Mouse (Mus musculus): ENCODE results near the gene Sipa1l2. TPM values are rescaled to one million over a fixed set of nuclear protein-coding genes. Genes with fewer than 3 reads are reported as not detected.

Sipa1l2 gene
- polyA plus RNA-seq, 1 experiment: 10.3 TPM

DNA sequence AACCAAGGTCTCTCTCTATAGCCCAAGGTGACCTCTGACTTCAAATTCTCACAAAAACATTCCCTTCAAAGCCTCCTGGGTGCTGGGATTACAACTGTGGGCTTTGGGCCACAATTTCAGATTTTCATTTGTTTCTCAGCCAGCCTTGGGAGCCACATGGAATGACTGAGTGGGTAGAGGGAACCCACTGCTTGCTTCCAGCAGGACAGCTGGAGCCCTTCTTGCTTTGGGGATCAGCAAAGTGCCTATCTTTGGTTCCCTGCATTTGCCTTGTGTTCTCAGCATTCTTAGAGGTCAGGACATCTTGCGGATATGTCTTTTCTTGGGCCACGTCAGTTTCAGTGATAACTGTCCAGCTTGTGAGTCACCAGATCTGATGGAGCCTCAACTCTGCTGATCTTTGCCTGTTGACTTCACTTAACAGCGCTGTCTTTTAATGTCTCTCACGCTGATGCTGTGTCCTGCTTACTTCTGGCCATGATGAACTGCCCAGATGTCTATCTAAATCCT, 38.2 kb upstream of the Sipa1l2 start:
- Histone ChIP-seq H3K27ac (ENCODE audit: insufficient read depth, low read length) (no peak overlapping the region), H3K4me3 (ENCODE audit: insufficient read depth, low read length) (no peak overlapping the region), H3K4me1 (ENCODE audit: control insufficient read depth, insufficient read depth, low read length) (0 out of 2 replicates have a peak, but pooled peaks cover 2% of the 10 kb centered on the region)
- no peak for TF ChIP-seq POLR2A (IDR thresholded peaks at IDR 0.05; ENCODE audit: low read depth, low read length)
- TF ChIP-seq CTCF (IDR thresholded peaks at IDR 0.05; ENCODE audit: borderline replicate concordance, insufficient read depth, low read length): no peak

DNA sequence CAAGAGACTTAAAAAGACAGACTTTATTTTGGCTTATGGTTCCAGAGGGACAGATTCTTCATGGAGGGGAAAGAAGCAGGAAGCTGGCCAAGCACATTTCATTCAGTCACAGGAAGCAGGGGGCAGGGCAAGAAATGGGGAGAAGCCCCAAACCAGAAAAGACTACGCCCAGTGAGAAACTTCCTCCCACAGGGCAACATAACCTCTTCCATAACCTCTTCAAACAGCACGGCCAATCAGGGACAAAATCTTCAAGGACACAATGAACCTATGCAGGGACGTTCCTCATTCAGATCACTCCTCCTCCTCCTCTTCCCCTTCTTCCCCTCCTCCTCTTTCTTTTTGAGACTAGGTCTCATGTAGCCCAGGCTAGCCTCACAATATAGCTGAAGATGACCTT, 37.3 kb upstream of the Sipa1l2 start:
- Histone ChIP-seq H3K4me3 (ENCODE audit: insufficient read depth, low read length) (no peak overlapping the region), H3K27ac (ENCODE audit: insufficient read depth, low read length) (no peak overlapping the region), H3K4me1 (ENCODE audit: control insufficient read depth, insufficient read depth, low read length) (0 out of 2 replicates have a peak, but pooled peaks cover 2% of the 10 kb centered on the region)
- TF ChIP-seq POLR2A (IDR thresholded peaks at IDR 0.05; ENCODE audit: low read depth, low read length): no peak
- no peak for TF ChIP-seq CTCF (IDR thresholded peaks at IDR 0.05; ENCODE audit: borderline replicate concordance, insufficient read depth, low read length)

DNA sequence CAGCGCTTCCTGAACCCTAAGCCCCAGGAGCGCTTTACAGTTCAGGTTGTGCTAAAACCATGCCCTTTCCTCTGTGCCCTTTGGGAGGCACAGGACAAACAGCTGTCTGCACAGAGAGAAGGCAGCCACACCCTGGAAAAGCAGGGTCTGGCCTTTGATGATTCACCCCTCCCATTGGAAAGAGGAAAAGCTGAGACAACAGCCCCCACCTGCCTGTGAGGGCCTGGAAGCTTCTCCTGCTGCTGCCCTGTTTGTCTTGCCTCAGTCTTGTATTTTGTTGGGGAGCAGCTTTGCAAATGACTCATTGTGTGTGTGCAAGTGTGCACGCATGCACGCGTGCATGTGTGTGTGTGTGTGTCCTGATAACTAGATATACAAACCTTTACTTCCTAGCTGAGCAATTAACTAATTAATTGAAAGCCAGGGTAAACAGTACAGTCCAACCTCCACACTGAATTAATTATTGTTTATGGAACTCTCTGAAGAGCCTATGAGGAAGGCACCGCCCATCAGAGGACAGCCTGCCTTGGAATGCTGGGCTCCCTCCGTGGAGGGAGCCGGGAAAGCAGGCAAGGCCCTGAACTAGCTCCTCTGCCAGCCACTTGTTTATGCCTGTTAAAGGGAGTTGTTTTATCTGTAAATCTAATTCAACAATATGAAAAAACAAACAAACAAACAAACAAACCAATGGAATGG, 35.4 kb upstream of the Sipa1l2 start:
- Histone ChIP-seq H3K27ac (ENCODE audit: insufficient read depth, low read length) (no peak overlapping the region), H3K4me3 (ENCODE audit: insufficient read depth, low read length) (no peak overlapping the region), H3K4me1 (ENCODE audit: control insufficient read depth, insufficient read depth, low read length) (0 out of 2 replicates have a peak, but pooled peaks cover 2% of the 10 kb centered on the region)
- TF ChIP-seq CTCF (IDR thresholded peaks at IDR 0.05; ENCODE audit: borderline replicate concordance, insufficient read depth, low read length): no peak
- TF ChIP-seq POLR2A (IDR thresholded peaks at IDR 0.05; ENCODE audit: low read depth, low read length): no peak

DNA sequence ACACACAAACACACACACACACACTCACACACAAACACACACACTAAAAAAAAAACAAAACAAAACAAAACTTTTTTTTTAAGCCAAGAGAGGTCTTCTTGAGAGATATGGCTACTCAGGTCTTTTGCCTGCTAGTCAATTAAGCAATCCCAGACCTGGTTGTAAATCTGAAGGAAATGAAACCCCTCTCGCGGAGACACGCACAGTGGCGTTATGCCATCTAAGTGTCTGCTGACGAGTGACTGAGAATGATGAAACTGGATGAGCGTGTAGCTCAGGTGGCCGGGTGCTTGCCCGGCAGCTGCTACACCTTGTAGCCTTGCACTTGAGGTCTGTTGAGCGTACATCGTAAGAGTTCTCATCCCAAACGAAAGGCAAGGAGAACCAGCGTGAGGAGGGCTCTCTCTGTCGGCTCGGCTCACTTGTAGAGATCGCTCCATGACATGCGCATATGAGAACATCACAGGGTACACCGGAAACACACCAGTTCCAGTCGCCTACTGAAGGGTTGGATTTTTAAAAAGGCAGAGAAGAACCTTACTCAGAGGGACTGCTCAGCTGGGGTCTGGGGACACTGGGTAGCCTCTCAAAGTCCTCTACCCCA, 34.7 kb upstream of the Sipa1l2 start:
- Histone ChIP-seq H3K27ac (ENCODE audit: insufficient read depth, low read length) (no peak overlapping the region), H3K4me3 (ENCODE audit: insufficient read depth, low read length) (no peak overlapping the region), H3K4me1 (ENCODE audit: control insufficient read depth, insufficient read depth, low read length) (0 out of 2 replicates have a peak, but pooled peaks cover 2% of the 10 kb centered on the region)
- TF ChIP-seq POLR2A (IDR thresholded peaks at IDR 0.05; ENCODE audit: low read depth, low read length) (no peak), CTCF (IDR thresholded peaks at IDR 0.05; ENCODE audit: borderline replicate concordance, insufficient read depth, low read length) (no peak)

DNA sequence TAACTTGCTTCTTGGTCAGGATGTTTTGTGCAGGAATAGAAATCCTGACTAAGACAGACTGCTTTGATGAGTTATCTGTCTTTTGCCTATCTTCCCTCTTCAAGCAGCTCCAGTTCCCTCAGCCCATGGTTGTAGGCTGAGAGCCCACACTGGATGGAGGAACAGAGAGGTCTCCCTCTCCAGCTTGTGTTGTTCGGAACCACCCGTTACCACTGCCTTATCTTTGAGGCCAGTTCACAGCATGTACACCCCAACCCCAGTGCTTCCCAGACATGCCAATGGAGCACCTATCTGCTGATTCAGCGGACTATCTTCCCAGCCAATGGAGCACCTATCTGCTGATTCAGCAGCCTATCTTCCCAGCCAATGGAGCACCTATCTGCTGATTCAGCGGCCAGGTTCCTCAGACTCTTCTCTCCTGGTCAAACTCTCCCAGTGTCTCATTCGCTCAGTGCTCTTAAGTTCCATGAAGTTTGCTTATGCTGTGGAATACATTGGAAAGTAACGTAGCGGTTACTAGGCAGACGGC, 33.8 kb upstream of the Sipa1l2 start:
- TF ChIP-seq POLR2A (IDR thresholded peaks at IDR 0.05; ENCODE audit: low read depth, low read length) (no peak), CTCF (IDR thresholded peaks at IDR 0.05; ENCODE audit: borderline replicate concordance, insufficient read depth, low read length) (no peak)
- H3K4me3 ChIP-seq (ENCODE audit: insufficient read depth, low read length): no peak overlapping the region
- no peaks in the 10 kb centered on the region for H3K4me1 ChIP-seq (ENCODE audit: control insufficient read depth, insufficient read depth, low read length)
- H3K27ac ChIP-seq (ENCODE audit: insufficient read depth, low read length): no peak overlapping the region

DNA sequence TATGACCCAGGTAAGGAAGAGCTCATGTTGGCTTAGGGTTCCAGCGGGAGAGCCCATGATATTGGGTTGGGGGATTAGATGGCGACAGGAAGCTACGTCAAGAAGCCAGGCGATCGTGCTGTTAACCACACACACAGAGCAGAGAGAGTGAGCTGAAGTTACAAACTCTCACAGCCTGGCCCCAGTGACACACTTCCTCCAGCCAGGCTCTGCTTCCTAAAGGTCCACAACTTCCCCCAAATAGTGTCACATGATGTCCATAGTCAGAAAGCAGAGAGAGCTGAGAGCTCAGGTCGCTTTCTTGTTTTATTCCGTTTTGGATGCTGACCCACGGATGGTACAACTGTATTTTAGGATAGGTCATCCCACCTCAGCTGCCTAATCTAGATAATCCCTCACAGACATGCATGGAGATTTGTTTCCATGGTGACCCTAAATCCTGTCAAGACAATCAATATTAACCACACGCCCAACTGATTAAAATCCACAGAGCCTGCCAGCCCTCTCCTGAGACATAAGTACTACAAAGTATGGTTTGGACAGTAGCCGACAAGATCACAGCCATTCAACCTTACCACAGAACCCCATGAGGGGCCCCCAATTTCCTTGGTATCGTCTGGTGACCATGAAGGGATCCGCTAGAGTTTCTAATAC, 30.6 kb upstream of the Sipa1l2 start:
- TF ChIP-seq POLR2A (IDR thresholded peaks at IDR 0.05; ENCODE audit: low read depth, low read length) (no peak), CTCF (IDR thresholded peaks at IDR 0.05; ENCODE audit: borderline replicate concordance, insufficient read depth, low read length) (no peak)
- no peak overlapping the region for H3K27ac ChIP-seq (ENCODE audit: insufficient read depth, low read length)
- H3K4me1 ChIP-seq (ENCODE audit: control insufficient read depth, insufficient read depth, low read length): peaks cover 2% of the 10 kb centered on the region; the same call in 1 of the 2 replicates
- no peak overlapping the region for H3K4me3 ChIP-seq (ENCODE audit: insufficient read depth, low read length)

DNA sequence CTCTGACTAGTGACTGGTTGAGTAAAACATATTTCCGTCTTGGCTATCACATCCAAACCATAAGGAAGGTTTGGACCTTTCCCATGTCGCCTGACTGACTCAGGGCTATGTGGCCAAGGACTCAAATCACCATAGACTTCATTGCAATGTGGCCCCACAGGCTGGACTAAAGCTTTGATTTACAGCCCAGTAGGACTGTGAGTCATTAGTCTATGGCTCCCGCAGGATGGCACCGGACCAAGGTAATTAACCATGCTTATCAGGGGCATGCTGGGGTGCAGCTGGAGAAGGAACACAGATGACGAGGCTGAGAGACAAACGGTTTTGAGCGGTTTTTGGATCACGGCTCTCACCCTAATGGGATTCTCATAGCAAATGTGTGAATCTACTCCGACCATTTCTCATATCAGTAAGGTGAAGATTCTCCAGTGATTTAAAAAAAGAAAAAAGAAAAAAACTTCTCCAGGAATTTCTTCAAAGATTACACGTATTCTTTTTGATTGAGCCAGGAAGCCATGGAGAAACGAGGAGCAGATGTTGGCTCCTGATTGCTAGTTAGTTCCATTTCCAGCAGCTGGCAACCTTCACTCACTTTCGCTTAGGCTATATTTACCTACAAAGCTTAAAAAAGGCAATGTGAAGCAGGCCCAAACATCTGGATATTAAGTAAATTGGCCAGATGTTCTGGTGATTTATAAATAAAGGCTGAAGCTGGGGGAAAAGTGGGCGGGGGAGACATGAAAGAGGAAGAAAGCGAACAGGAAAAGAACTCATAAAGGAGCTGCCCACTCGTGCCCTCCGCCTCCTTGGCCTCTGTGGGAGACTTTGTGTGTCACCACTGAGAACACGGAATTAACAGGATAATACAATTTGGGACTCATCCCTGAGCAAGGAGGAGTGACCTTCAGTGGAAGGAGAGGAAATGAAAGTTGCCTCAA, 26.2 kb upstream of the Sipa1l2 start:
- H3K4me3 ChIP-seq (ENCODE audit: insufficient read depth, low read length): no peak overlapping the region
- peak overlapping the region; percentile 83 for H3K27ac ChIP-seq (ENCODE audit: insufficient read depth, low read length)
- peaks cover 4% of the 10 kb centered on the region for H3K4me1 ChIP-seq (ENCODE audit: control insufficient read depth, insufficient read depth, low read length)
- TF ChIP-seq POLR2A (IDR thresholded peaks at IDR 0.05; ENCODE audit: low read depth, low read length) (no peak), CTCF (IDR thresholded peaks at IDR 0.05; ENCODE audit: borderline replicate concordance, insufficient read depth, low read length) (no peak)

DNA sequence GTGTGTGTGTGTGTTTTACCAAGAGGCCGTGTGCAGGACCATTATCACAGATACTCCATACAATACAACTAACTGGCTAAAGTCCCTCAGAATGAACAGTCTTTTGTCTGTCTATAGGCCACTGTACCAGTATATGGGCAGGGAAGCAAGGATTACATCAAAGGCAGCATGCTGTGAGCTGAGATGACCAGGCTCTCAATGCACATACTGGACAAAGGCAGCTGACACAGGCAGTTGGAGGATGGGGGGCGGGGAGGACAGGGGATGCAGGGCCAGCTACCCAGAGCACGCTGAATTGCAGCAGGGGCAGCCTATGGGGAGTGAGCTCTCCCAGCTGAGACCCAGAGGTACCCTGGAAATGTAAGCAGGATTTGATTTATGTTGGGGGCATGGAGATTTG, 20.8 kb upstream of the Sipa1l2 start:
- no peak overlapping the region for H3K27ac ChIP-seq (ENCODE audit: insufficient read depth, low read length)
- H3K4me1 ChIP-seq (ENCODE audit: control insufficient read depth, insufficient read depth, low read length): peaks cover 2% of the 10 kb centered on the region; the same call in 1 of the 2 replicates
- TF ChIP-seq CTCF (IDR thresholded peaks at IDR 0.05; ENCODE audit: borderline replicate concordance, insufficient read depth, low read length): no peak
- no peak for TF ChIP-seq POLR2A (IDR thresholded peaks at IDR 0.05; ENCODE audit: low read depth, low read length)
- H3K4me3 ChIP-seq (ENCODE audit: insufficient read depth, low read length): no peak overlapping the region

DNA sequence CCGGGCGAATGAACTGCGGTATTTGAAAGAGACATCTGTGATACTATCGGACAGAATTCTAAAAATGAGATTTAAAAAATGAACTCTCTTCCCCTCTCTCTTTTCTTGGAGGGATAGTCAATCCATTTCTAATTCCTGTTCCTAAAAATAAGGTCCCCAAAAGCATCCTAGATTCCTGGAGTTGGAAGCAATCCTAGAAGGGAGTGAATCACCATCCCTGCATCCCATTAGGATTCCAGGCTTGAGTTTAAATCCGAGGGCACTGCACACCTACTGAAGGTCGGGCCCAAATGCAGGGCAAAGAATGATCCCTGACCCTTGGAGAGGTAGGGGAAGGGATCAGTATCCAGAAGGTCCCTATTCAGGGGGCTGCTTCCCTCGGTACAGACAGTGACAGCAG, 17.0 kb upstream of the Sipa1l2 start:
- Histone ChIP-seq H3K4me3 (ENCODE audit: insufficient read depth, low read length) (no peak overlapping the region), H3K27ac (ENCODE audit: insufficient read depth, low read length) (no peak overlapping the region), H3K4me1 (ENCODE audit: control insufficient read depth, insufficient read depth, low read length) (no peaks in the 10 kb centered on the region; the same call in 1 of the 2 replicates)

More for the DNA sequence above, 17.0 kb upstream of the Sipa1l2 start:
- TF ChIP-seq POLR2A (IDR thresholded peaks at IDR 0.05; ENCODE audit: low read depth, low read length) (no peak), CTCF (IDR thresholded peaks at IDR 0.05; ENCODE audit: borderline replicate concordance, insufficient read depth, low read length) (no peak)

All from embryonic fibroblast, embryonic 13.5 days (primary cell).